Mouse (Mus musculus) forebrain, embryonic 10.5 days (tissue): ENCODE measurements at regions not wholly inside any gene's neighbourhood (a gene's known extent, or its start where the extent isn't known, plus 50 kb on each side); places are given as distances from the start of the nearest gene placed in this dataset.

Source experiments
- DNase-seq: peaks from one replicate; pipeline ENCODE4 v3.0.0-alpha.2; 2017; ENCODE audit warnings: low spot score; ENCODE audit errors: extremely low spot score
- H3K27ac ChIP-seq: fragments of 300-500 bp; sonication (generic); 2 replicates; pipeline ENCODE4 v1.5.1; 2016; ENCODE audit warnings: mild to moderate bottlenecking
- H3K27me3 ChIP-seq: fragments of 300-500 bp; sonication (generic); 2 replicates; pipeline ENCODE4 v1.6.1; 2016; ENCODE audit warnings: mild to moderate bottlenecking; ENCODE audit not compliant: poor library complexity, severe bottlenecking
- H3K36me3 ChIP-seq: fragments of 300-500 bp; sonication (generic); replicated peaks from 2 replicates; pipeline ENCODE4 v1.6.1; 2016; ENCODE audit warnings: mild to moderate bottlenecking, moderate library complexity
- H3K4me1 ChIP-seq: fragments of 300-500 bp; sonication (generic); 2 replicates; pipeline ENCODE4 v1.6.1; 2016
- H3K4me3 ChIP-seq: fragments of 300-500 bp; sonication (generic); 2 replicates; pipeline ENCODE4 v1.5.1; 2016; ENCODE audit warnings: mild to moderate bottlenecking, moderate library complexity
- H3K9me3 ChIP-seq: fragments of 300-500 bp; sonication (generic); 2 replicates; pipeline ENCODE4 v1.6.1; 2016; ENCODE audit warnings: mild to moderate bottlenecking, moderate library complexity
- WGBS: fragments of 180-500 bp; shearing (Covaris S2); methylation state at CpG from one replicate; pipeline ENCODE4 v1.1.7; 2016; 5-methylcytosine and 5-hydroxymethylcytosine counted together

DNA sequence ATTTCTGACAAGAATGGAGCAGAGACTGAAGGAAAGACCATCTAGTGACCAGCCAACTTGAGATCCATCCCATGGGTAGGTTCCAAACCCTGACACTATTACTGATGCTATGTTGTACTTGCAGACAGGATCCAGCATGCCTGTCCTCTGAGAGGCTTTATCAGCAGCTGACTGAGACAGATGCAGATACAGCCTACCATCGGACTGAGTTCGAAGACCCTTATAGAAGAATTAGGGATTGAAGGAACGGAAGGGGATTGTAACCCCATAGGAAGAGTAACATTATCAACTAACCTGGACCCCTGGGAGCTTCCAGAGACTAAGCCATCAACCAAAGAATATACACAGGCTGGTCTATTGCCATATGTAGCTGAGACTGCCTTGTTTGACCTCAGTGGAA lies 183.1 kb upstream of the Adcy2 start:
- no peaks in the 10 kb centered on the region for H3K4me1 ChIP-seq
- H3K36me3 ChIP-seq = no peaks in the 10 kb centered on the region
- no peak overlapping the region for H3K27ac ChIP-seq
- WGBS = 97% methylated on average over 3 of the region's 3 CpGs
- no peaks in the 10 kb centered on the region for H3K9me3 ChIP-seq
- no peak overlapping the region for H3K4me3 ChIP-seq
- no peak for DNase-seq
- H3K27me3 ChIP-seq = no peaks in the 10 kb centered on the region

DNA sequence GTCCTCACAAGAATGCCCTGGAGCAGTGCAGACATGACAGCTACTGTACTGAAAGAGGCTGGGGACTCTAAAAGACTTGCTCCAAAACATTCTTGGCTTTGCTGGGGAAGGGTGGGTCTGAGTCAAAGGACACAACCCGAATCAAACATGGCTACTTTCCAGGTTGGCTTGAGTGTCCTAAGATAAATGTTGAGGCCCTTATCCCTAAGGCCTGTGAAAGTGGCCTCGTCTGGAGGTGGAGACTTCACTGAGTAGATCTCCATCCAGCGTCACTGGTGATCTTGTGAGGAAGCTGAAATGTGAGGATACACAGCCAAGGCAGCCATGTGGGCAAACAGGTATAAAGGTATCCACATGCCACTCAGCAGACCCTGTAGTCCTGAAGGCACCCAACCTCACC lies 191.3 kb upstream of the Adcy2 start:
- no peak for DNase-seq
- H3K27me3 ChIP-seq = no peaks in the 10 kb centered on the region
- no peaks in the 10 kb centered on the region for H3K36me3 ChIP-seq
- H3K4me1 ChIP-seq = no peaks in the 10 kb centered on the region
- no peak overlapping the region for H3K4me3 ChIP-seq
- no peaks in the 10 kb centered on the region for H3K9me3 ChIP-seq
- WGBS = 82% methylated on average over 3 of the region's 3 CpGs
- H3K27ac ChIP-seq = no peak overlapping the region

DNA sequence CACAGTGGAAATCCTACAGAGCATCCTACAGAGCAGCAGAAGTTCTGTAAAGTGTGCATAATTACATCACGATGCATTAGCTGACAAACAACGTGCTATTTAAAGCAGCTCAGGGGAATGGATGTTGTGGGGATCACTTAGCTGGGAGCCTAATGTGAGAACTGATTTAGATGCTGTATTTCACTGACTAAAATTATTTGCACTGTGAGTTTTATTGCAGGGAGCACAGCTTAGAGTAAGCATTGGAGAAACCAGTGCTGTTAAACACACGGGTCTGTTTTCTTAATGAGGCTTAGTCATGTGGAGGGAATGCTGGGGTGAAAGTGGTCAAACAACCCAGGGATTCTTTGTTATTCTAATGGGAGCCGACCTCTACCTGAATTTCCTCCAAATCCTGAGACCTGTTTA lies 197.1 kb upstream of the Adcy2 start:
- DNase-seq = no peak
- Histone ChIP-seq H3K9me3 (no peaks in the 10 kb centered on the region), H3K4me1 (peaks cover 13% of the 10 kb centered on the region), H3K4me3 (no peak overlapping the region), H3K27ac (no peak overlapping the region), H3K27me3 (no peaks in the 10 kb centered on the region), H3K36me3 (no peaks in the 10 kb centered on the region)
- 3% methylated on average over 4 of the region's 4 CpGs for WGBS

DNA sequence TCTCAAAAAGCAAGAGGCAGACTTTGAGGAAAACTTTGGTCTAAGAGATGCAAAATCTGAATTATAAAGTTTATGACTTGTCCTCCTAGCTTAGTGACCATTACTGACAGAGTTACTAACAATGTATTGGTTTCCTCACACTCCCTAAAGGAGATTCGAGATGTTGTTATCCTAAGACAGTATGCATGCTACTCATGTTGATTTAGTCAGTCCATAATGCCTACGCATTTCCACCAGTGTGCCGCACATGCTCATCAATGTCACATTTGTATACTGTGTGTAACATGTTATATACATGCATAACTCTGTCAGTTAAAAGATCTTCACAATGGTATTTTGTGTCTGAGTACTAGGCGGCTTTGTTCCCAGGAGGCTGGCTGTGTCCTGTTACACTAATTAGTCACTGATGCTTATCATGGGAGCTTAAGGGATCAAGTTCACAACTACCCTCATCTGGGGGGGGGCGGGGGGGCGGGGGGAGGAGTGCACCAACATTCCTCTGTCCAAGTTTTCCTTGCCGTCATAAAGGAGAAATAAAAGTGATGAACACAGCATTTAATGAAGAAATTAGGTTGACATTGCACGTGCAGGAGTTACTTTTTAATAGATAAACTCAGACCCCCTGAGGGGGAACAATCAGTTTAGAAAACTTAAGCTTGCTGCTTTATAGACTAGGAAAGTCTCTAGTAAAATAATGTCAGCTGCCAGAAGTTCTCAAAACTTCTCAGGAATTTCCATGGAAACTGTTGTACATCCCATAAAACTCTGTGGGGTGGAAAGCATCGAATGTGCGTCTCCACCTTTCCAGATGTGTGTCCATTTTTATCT lies 208.6 kb upstream of the Adcy2 start:
- no peaks in the 10 kb centered on the region for H3K36me3 ChIP-seq
- WGBS = 79% methylated on average over 10 of the region's 10 CpGs
- DNase-seq = no peak
- no peak overlapping the region for H3K4me3 ChIP-seq
- no peaks in the 10 kb centered on the region for H3K27me3 ChIP-seq
- no peaks in the 10 kb centered on the region for H3K9me3 ChIP-seq
- H3K27ac ChIP-seq = no peak overlapping the region
- 0 out of 2 replicates have a peak, but pooled peaks cover 5% of the 10 kb centered on the region for H3K4me1 ChIP-seq

DNA sequence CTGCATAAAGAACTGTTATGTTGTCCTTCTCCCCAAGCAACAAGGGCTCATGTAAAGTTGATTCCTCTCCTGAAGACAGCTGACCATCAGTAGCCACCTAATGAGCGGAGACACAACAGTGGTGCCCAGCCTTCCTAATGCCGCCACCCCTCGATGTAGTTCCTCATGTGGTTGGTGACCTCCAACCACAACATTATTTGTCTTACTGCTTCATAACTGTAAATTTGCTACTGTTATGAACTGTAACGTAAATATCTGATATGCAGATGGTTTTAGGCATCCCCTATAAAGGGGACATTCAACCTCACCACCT lies 209.2 kb upstream of the Adcy2 start:
- no peak overlapping the region for H3K4me3 ChIP-seq
- no peaks in the 10 kb centered on the region for H3K36me3 ChIP-seq
- 95% methylated on average over 4 of the region's 4 CpGs for WGBS
- no peak overlapping the region for H3K27ac ChIP-seq
- H3K27me3 ChIP-seq = no peaks in the 10 kb centered on the region
- DNase-seq = no peak
- H3K9me3 ChIP-seq = no peaks in the 10 kb centered on the region
- 0 out of 2 replicates have a peak, but pooled peaks cover 5% of the 10 kb centered on the region for H3K4me1 ChIP-seq

DNA sequence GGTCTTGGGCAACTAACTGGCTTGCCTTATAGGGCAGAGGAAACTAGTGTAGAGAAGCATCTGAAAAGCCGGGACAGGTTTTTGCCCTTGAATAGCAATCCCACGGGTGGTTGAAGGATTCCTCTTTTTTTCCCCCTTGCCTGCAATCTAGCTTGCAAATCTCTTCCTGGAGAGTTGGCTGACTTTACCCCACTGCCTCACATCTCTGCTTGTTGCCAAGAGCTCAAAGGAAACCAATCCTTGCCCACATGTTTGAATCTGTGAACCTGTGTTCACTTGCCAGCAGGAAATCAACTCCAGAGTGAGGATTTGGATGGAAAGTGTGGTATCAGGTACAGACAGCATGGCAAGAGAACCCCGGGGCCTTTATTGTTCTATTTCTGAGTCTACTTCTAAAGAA lies 217.2 kb upstream of the Adcy2 start:
- H3K36me3 ChIP-seq = no peaks in the 10 kb centered on the region
- no peak for DNase-seq
- 73% methylated on average over 3 of the region's 3 CpGs for WGBS
- no peak overlapping the region for H3K27ac ChIP-seq
- H3K9me3 ChIP-seq = no peaks in the 10 kb centered on the region
- H3K4me3 ChIP-seq = no peak overlapping the region
- H3K27me3 ChIP-seq = no peaks in the 10 kb centered on the region
- no peaks in the 10 kb centered on the region for H3K4me1 ChIP-seq

DNA sequence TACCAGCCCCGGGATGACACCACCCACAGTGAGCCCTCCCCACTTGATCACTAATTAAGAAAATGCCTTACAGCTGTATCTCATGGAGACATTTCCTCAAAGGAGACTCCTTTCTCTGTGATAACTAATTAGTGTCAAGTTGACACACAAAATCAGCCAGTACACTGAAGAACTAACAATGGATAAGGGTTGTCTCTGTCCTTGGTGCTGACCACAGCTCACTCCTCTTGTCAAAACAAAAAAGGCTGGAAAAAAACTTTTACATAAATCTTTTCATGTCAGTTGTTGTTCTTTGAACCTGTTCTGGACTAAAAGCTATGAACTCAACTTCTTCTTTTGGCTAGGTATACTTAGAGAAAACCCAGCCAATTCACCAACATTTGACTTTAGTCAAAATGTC lies 221.1 kb upstream of the Adcy2 start:
- Histone ChIP-seq H3K27ac (no peak overlapping the region), H3K9me3 (no peaks in the 10 kb centered on the region), H3K27me3 (no peaks in the 10 kb centered on the region), H3K36me3 (no peaks in the 10 kb centered on the region), H3K4me1 (no peaks in the 10 kb centered on the region), H3K4me3 (no peak overlapping the region)
- WGBS = 58% methylated on average over 1 of the region's 1 CpGs
- no peak for DNase-seq

DNA sequence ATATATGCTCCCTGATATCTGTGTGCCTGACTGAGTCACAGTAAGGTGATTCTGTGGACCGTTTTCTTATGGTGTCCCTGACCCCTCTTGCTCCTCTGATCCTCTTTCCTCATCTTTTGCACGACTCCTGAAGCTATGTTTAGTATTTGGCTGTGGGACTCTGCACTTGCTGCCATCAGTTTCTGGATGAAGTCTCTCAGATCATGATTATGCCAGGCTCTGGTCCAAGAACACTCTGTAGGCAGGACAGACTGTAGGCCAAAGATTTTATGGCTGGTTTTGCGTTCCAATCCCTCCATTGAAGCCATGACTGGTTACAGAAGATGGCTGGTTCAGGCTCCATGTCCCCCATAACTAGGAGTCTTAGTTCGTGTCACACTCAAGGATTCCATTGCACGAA lies 227.2 kb upstream of the Adcy2 start:
- H3K4me3 ChIP-seq = no peak overlapping the region
- H3K27ac ChIP-seq = no peak overlapping the region
- 77% methylated on average over 5 of the region's 5 CpGs for WGBS
- no peaks in the 10 kb centered on the region for H3K9me3 ChIP-seq
- H3K36me3 ChIP-seq = no peaks in the 10 kb centered on the region
- H3K27me3 ChIP-seq = no peaks in the 10 kb centered on the region
- no peak for DNase-seq
- no peaks in the 10 kb centered on the region for H3K4me1 ChIP-seq

DNA sequence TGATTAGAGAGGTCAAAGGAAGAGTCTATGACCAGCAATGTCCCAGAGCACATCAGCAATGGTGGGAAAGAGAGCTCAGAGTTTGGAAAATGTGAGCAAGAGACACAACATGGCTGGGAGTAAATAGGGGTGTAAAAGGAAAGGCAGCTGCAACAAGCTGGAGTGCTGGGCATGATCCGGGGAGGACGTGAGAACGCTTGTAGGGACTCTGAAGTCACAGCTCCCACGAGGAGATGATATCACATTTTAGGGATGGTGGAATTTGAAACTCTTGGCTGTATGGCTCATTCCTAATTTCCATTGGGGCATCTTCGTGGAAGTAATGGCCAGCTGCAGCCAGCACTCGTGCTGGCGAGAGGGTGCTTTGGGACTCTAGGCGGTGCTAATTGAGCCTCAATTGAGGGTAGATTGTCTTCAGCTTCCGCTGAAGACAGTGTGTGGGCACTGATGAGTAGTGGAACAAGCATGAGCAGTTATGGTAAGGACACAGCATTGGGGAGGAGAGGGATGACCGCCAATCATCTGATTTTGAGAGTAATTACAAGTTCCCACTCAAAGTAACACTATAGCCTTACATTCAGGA lies 231.1 kb upstream of the Adcy2 start:
- Histone ChIP-seq H3K9me3 (no peaks in the 10 kb centered on the region), H3K27me3 (no peaks in the 10 kb centered on the region), H3K4me1 (no peaks in the 10 kb centered on the region), H3K36me3 (no peaks in the 10 kb centered on the region), H3K4me3 (no peak overlapping the region), H3K27ac (no peak overlapping the region)
- DNase-seq = no peak
- 92% methylated on average over 10 of the region's 10 CpGs for WGBS

DNA sequence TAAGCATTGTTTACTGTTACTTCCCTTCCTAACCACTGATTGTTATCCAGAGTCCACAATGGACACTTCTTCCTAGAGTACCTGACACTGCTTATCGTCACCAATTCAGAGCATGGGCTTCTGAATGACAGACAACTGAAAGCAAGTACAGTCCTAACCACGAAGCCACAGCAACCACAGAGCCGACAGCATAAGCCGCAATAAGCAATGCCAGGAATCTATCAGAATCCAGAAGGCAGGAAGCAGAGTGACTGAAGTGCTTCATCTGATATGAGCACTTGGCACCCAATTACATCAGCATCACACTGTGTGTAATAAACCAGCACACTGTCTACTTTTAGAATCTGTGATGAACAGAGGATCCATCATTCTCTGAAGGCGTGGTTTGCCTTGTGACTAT lies 237.0 kb upstream of the Adcy2 start:
- 90% methylated on average over 5 of the region's 5 CpGs for WGBS
- no peaks in the 10 kb centered on the region for H3K36me3 ChIP-seq
- H3K27ac ChIP-seq = no peak overlapping the region
- H3K4me1 ChIP-seq = no peaks in the 10 kb centered on the region
- no peaks in the 10 kb centered on the region for H3K27me3 ChIP-seq
- H3K4me3 ChIP-seq = no peak overlapping the region
- H3K9me3 ChIP-seq = no peaks in the 10 kb centered on the region
- DNase-seq = no peak

DNA sequence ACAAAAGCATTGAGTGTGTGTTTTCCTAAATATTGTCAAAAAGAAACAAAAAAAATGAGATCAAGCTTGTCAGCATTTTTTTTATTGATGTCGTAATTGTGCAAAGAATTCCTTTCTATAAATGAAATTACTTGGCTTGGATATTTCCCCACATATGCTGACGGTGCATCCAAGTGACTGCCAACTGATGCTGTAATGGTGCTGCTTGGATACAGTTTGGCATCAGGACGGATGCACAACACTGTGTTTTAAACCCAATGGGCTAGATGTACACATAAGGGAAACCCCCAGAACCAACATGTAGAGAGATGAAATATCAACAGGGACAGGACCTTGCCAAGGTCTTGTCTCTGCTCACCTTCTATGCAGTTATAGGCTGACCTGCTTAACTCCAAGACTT lies 238.6 kb upstream of the Adcy2 start:
- DNase-seq = no peak
- Histone ChIP-seq H3K4me1 (no peaks in the 10 kb centered on the region), H3K4me3 (no peak overlapping the region), H3K36me3 (no peaks in the 10 kb centered on the region), H3K9me3 (no peaks in the 10 kb centered on the region), H3K27me3 (no peaks in the 10 kb centered on the region), H3K27ac (no peak overlapping the region)
- 88% methylated on average over 3 of the region's 3 CpGs for WGBS

DNA sequence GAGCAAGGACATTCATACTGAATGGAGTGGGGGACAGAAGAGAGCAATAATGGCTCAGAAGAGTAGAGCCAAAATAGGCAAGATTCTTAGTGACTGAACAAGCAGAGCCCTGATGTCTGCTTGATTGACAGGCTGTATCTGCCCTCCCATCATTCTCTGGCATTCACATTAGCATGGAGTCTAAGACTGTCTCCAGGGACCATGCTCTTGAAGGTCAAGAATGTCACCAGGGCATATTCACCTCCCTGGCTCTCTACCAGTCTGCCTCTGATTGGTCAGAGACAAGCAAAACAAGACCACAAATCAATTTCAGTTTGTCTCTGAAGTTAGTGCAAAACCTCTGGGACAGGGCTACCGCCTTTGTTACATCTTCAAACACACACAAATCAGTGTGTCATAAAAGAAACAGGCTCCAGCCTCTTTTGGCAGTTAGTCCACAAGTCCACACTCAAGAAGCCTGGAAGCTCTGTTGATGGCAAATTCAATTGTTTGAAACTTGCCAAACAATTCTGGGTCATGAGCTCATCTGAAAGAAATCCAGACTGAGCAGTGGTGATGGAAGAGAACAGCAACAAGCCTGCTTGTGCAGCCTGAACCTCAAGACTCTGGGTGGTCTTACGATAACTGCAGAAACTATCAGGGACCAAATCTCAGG lies 240.0 kb upstream of the Adcy2 start:
- no peak for DNase-seq
- no peaks in the 10 kb centered on the region for H3K27me3 ChIP-seq
- WGBS = 89% methylated on average over 2 of the region's 2 CpGs
- H3K4me3 ChIP-seq = no peak overlapping the region
- H3K27ac ChIP-seq = no peak overlapping the region
- no peaks in the 10 kb centered on the region for H3K4me1 ChIP-seq
- H3K9me3 ChIP-seq = no peaks in the 10 kb centered on the region
- H3K36me3 ChIP-seq = no peaks in the 10 kb centered on the region

DNA sequence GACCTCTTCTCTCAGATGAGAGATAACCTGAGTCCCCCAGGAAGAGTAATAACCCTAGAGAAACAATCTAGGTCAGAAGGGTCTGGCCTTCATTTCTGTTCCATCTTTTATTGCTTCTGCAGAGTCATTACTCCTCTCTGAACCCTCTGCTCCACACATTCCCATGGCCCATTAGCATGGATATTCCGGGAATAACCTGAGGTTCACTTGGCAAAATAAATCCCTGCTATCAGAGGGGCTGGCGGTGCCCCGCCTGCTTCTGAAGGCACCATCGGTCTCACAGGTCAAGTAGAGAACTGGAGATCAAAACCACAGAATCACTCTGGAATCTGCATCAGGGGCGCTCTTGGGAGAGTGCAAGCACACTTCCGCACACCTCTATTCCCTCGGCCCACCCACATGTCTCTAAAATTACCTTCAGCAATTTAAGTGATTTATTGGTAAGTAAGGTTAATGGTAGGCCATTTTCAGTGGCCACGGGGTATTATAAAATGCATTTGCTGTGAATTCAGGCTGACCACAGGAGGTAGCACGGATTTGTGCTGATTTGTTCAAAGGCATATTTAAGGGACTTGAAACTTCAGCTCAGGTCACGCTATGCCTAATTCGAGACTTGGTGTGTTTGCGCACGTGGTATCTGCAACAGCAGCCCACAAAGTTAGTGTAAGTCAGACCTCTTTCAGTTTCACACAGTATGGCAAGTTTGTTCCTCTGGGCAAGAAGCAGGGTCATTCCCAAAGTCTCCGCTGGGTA lies 243.4 kb upstream of the Adcy2 start:
- H3K9me3 ChIP-seq = no peaks in the 10 kb centered on the region
- H3K27me3 ChIP-seq = no peaks in the 10 kb centered on the region
- no peaks in the 10 kb centered on the region for H3K36me3 ChIP-seq
- 90% methylated on average over 14 of the region's 14 CpGs for WGBS
- H3K4me1 ChIP-seq = no peaks in the 10 kb centered on the region
- H3K27ac ChIP-seq = no peak overlapping the region
- H3K4me3 ChIP-seq = no peak overlapping the region
- no peak for DNase-seq
